Mouse (Mus musculus) lung, embryonic 14.5 days (tissue): ENCODE results near the gene Pik3cb. TPM values are rescaled to one million over a fixed set of nuclear protein-coding genes. Genes with fewer than 3 reads are reported as not detected.
A peak's percentile ranks its signal among the peaks of the same experiment; 100 is the strongest.

Experiments
- ATAC-seq: fragments of 200-750 bp; cut with Nextera tagmentation; 2 replicates; pipeline ENCODE4 v1.8.0; 2017; ENCODE audit warnings: mild to moderate bottlenecking, moderate TSS enrichment, moderate library complexity; ENCODE audit not compliant: insufficient read depth
- DNase-seq: peaks from one replicate; pipeline ENCODE4 v3.0.0-alpha.2; 2015
- H3K27ac ChIP-seq: fragments of 300-500 bp; sonication (generic); 2 replicates; pipeline ENCODE4 v1.5.1; 2014; ENCODE audit warnings: low read depth, mild to moderate bottlenecking, moderate library complexity
- H3K27me3 ChIP-seq: fragments of 300-500 bp; sonication (generic); 2 replicates; pipeline ENCODE4 v1.6.1; 2014; ENCODE audit warnings: low read length, control low read depth; ENCODE audit not compliant: insufficient read depth
- H3K36me3 ChIP-seq: fragments of 300-500 bp; sonication (generic); 2 replicates; pipeline ENCODE4 v1.6.1; 2014; ENCODE audit warnings: control low read depth; ENCODE audit not compliant: insufficient read depth
- H3K4me1 ChIP-seq: fragments of 300-500 bp; sonication (generic); 2 replicates; pipeline ENCODE4 v1.6.1; 2014; ENCODE audit warnings: antibody characterized with exemption, control low read depth; ENCODE audit not compliant: insufficient read depth
- H3K4me2 ChIP-seq: fragments of 300-500 bp; sonication (generic); 2 replicates; pipeline ENCODE4 v1.6.1; 2014; ENCODE audit warnings: mild to moderate bottlenecking
- H3K4me3 ChIP-seq: fragments of 300-500 bp; sonication (generic); 2 replicates; pipeline ENCODE4 v1.5.1; 2014; ENCODE audit warnings: low read depth, low read length
- H3K9ac ChIP-seq: fragments of 300-500 bp; sonication (generic); 2 replicates; pipeline ENCODE4 v1.6.1; 2014
- H3K9me3 ChIP-seq: fragments of 300-500 bp; sonication (generic); 2 replicates; pipeline ENCODE4 v1.6.1; 2016; ENCODE audit warnings: low read depth, low read length, control low read depth
- CTCF ChIP-seq: IDR thresholded peaks from 2 replicates; pipeline ENCODE4 v1.5.1; 2016; ENCODE audit warnings: antibody characterized with exemption, low read depth
- WGBS: fragments of 180-500 bp; shearing (Covaris S2); extraction: QIAGEN DNeasy Blood & Tissue Kit; methylation state at CpG from one replicate; pipeline ENCODE4 v1.1.7; 2014; 5-methylcytosine and 5-hydroxymethylcytosine counted together
- polyA plus RNA-seq: library from polyadenylated mRNA; unstranded; fragments of >200 nt; fragmentation: Nextera tagmentation; extraction: Ambion mirVana; gene quantifications from 2 replicates; pipeline ENCODE4 v1.2.1, GENCODE M21; 2014

The Pik3cb gene
- polyA plus RNA-seq, 1 experiment from 2014 or later = 1.7 TPM

- no peak overlapping the region for H3K4me3 ChIP-seq
- no peaks in the 10 kb centered on the region for H3K9me3 ChIP-seq
- WGBS = 70% methylated on average over 12 of the region's 12 CpGs
- no peaks in the 10 kb centered on the region for H3K4me1 ChIP-seq
- no peak overlapping the region for H3K27ac ChIP-seq
- H3K4me2 ChIP-seq = no peak overlapping the region
- ATAC-seq (no peak), DNase-seq (no peak)
- no peak for TF ChIP-seq CTCF
- no peak overlapping the region for H3K9ac ChIP-seq
- H3K27me3 ChIP-seq = no peaks in the 10 kb centered on the region
- no peaks in the 10 kb centered on the region for H3K36me3 ChIP-seq
Measured at GRCm38 (mm10) chr9:99009069-99009897, 131.1 kb downstream of the Pik3cb start.

GRCm38 (mm10) chr9:99001326-99001725 lies 139.1 kb downstream of the Pik3cb start:
- DNase-seq (no peak), ATAC-seq (no peak)
- no peaks in the 10 kb centered on the region for H3K4me1 ChIP-seq
- no peak overlapping the region for H3K4me2 ChIP-seq
- H3K27ac ChIP-seq = no peak overlapping the region
- TF ChIP-seq CTCF = no peak
- H3K4me3 ChIP-seq = no peak overlapping the region
- H3K9me3 ChIP-seq = no peaks in the 10 kb centered on the region
- H3K36me3 ChIP-seq = peaks cover 20% of the 10 kb centered on the region; the same call in 1 of the 2 replicates
- no peak overlapping the region for H3K9ac ChIP-seq
- WGBS = 90% methylated on average over 6 of the region's 6 CpGs
- no peaks in the 10 kb centered on the region for H3K27me3 ChIP-seq

DNA sequence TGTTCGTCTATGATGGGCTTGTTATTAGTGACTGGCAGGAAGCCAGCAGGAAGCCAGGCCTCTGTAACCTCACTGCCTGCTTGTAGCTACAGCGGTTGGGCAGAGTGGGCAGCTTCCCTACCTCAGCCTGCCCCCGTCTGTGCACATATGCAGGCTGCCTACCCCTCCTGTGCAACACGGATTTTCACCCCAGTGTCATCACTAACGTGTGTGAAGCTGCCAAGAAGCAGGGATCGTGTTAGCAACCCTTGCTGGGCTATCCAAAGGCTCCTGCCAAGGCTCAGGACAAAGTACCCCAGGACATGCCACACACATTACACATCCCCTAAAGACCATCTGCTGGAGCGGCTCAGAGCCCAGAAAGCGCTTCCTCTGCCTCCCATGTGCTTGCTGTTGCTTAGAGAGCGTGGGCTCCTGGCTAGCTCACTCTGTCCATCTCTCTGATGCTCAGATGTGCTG lies 140.5 kb downstream of the Pik3cb start:
- no peaks in the 10 kb centered on the region for H3K4me1 ChIP-seq
- no peak for ATAC-seq
- H3K27me3 ChIP-seq = no peaks in the 10 kb centered on the region
- peak; percentile 38 for DNase-seq
- no peak overlapping the region for H3K27ac ChIP-seq
- no peak overlapping the region for H3K4me3 ChIP-seq
- H3K9me3 ChIP-seq = no peaks in the 10 kb centered on the region
- H3K9ac ChIP-seq = no peak overlapping the region
- H3K36me3 ChIP-seq = peaks cover 20% of the 10 kb centered on the region; the same call in 1 of the 2 replicates
- 63% methylated on average over 9 of the region's 9 CpGs for WGBS
- TF ChIP-seq CTCF = no peak
- no peak overlapping the region for H3K4me2 ChIP-seq

GRCm38 (mm10) chr9:98994103-98994502 lies 146.3 kb downstream of the Pik3cb start:
- 86% methylated on average over 4 of the region's 4 CpGs for whole genome bisulfite sequencing
- ATAC-seq = no peak
- TF ChIP-seq CTCF = no peak

DNA sequence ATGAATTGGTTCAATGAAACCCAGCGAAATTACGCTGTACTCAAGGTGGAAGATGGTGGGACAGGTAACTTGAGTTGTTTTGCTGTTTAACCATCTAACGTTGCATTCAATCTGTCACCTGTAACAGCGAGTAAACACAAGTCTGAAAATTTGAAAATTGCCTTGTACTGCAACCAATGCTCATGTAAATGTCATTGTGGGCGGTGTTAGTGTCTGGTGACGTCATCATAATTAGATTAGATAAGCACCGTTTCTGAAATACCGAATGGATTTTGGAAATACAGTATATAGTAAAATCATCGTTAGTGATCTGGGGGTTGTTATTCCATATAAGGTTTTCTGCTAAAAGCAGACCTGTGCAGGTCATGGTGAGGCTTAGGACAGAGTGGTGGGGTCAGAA lies 153.3 kb downstream of the Pik3cb start:
- Histone ChIP-seq H3K27me3 (no peaks in the 10 kb centered on the region; the same call in 1 of the 2 replicates), H3K4me3 (peak overlapping the region; percentile 81), H3K4me1 (peaks cover 6% of the 10 kb centered on the region), H3K27ac (no peak overlapping the region), H3K4me2 (peak overlapping the region; percentile 82), H3K36me3 (no peaks in the 10 kb centered on the region), H3K9me3 (no peaks in the 10 kb centered on the region), H3K9ac (peak overlapping the region; percentile 68; the same call in 1 of the 2 replicates)
- WGBS = 41% methylated on average over 9 of the region's 9 CpGs
- DNase-seq (no peak), ATAC-seq (no peak)
- TF ChIP-seq CTCF = no peak

More at GRCm38 (mm10) chr9:98994103-98994502, 146.3 kb downstream of the Pik3cb start:
- DNase-seq = no peak
- no peak overlapping the region for H3K4me3 ChIP-seq
- no peaks in the 10 kb centered on the region for H3K27me3 ChIP-seq
- no peaks in the 10 kb centered on the region for H3K4me1 ChIP-seq
- no peak overlapping the region for H3K4me2 ChIP-seq
- no peaks in the 10 kb centered on the region for H3K9me3 ChIP-seq
- peaks cover 6% of the 10 kb centered on the region; the same call in 1 of the 2 replicates for H3K36me3 ChIP-seq
- H3K9ac ChIP-seq = no peak overlapping the region
- H3K27ac ChIP-seq = no peak overlapping the region

Other genes starting within 250 kb of the Pik3cb start
- gene 7420426K07Rik, start 237.5 kb downstream of the Pik3cb start, polyA plus RNA-seq = not detected in 2 replicates
- 0.07 TPM in 1 of 2 replicates, not detected in the other for gene Foxl2, start 185.3 kb downstream of the Pik3cb start, polyA plus RNA-seq
- gene Faim, start 154.2 kb downstream of the Pik3cb start, polyA plus RNA-seq = 45.1 and 47.7 TPM in 2 replicates
- 0.12 TPM in 1 of 2 replicates, not detected in the other for gene Gm1123, start 104.9 kb downstream of the Pik3cb start, polyA plus RNA-seq
- not detected in 2 replicates for gene Faiml, start 96.6 kb upstream of the Pik3cb start, polyA plus RNA-seq
- gene Cep70, start 102.7 kb upstream of the Pik3cb start, polyA plus RNA-seq = 31.4 and 34.8 TPM in 2 replicates
- 1.1 and 1.2 TPM in 2 replicates for gene Esyt3, start 217.9 kb upstream of the Pik3cb start, polyA plus RNA-seq